Mouse (Mus musculus) brain, embryonic 14.5 days (tissue): ENCODE measurements at regions not wholly inside any gene's neighbourhood (a gene's known extent, or its start where the extent isn't known, plus 50 kb on each side); places are given as distances from the start of the nearest gene placed in this dataset.

Experiments used
- CTCF ChIP-seq: fragments of 200-500 bp; IDR thresholded peaks from 2 replicates; pipeline ENCODE4 v1.5.1; 2012; ENCODE audit warnings: inconsistent platforms, mild to moderate bottlenecking, moderate library complexity, borderline replicate concordance; ENCODE audit not compliant: insufficient read depth, insufficient read length; ENCODE audit errors: extremely low read depth
- POLR2A ChIP-seq: fragments of 200-500 bp; IDR thresholded peaks from 2 replicates; pipeline ENCODE4 v1.6.1; 2012; ENCODE audit warnings: mild to moderate bottlenecking, inconsistent platforms, borderline replicate concordance; ENCODE audit not compliant: poor library complexity, insufficient read depth, insufficient read length, severe bottlenecking; ENCODE audit errors: extremely low read depth

- TF ChIP-seq CTCF (no peak), POLR2A (no peak)
These were observed 132.5 kb downstream of the Qrsl1 start for GRCm38 (mm10) chr10:43769026-43769425.
